Mouse (Mus musculus): ENCODE results near the gene Trit1. TPM values are rescaled to one million over a fixed set of nuclear protein-coding genes. Genes with fewer than 3 reads are reported as not detected.
"Not testable (repeated sequence)": the region's sequence is repeated elsewhere in the genome, so short reads cannot be mapped to it uniquely, and the experiment has no call there.

Trit1 gene
- total and polyA plus RNA-seq, 2 experiments from 2014 or later, result 16.2 to 17.3 TPM

DNA sequence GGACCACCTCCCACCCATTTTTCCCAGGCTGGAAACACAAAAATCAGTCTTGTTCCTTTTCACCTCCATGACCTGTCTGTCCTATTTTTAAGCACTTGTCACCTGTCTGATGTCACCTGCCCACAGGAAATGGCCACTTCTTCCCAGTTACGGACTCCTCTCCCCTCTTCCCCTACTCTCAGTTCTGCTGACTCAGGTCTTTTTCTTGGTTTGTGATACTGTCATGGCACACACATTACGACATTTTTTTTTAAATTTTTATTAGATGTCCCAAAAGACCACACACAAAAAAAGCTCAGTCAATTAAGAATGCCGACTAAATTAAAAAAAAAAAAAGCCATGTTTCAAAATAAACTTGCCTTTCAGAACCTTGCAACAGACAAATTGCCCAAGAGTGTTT, 33.9 kb upstream of the Trit1 start:
- H3K36me3 ChIP-seq (ENCODE audit: insufficient read depth, low read length), result no peaks in the 10 kb centered on the region
- 75% methylated on average over 3 of the region's 3 CpGs for WGBS
- no peak overlapping the region for H3K27ac ChIP-seq (ENCODE audit: low read depth, low read length)
- TF ChIP-seq CTCF (IDR thresholded peaks at IDR 0.05), result no peak
- no peak overlapping the region for H3K9ac ChIP-seq (replicated peaks; ENCODE audit: low read length, poor library complexity, severe bottlenecking)
- ATAC-seq (ENCODE audit: low FRiP score), result no peak
- no peak overlapping the region for H3K4me3 ChIP-seq (ENCODE audit: low read depth, low read length)
- DNase-seq (ENCODE audit: low spot score), result no peak
- no peaks in the 10 kb centered on the region for H3K4me1 ChIP-seq (ENCODE audit: insufficient read depth, low read length)
- H3K27me3 ChIP-seq (ENCODE audit: insufficient read depth, low read length), result no peaks in the 10 kb centered on the region
- no peak overlapping the region for H3K4me2 ChIP-seq (ENCODE audit: low read depth, low read length, poor library complexity, severe bottlenecking)
- no peaks in the 10 kb centered on the region for H3K9me3 ChIP-seq (ENCODE audit: low read length)

- ATAC-seq (ENCODE audit: low FRiP score), result no peak
- Histone ChIP-seq H3K9me3 (ENCODE audit: low read length) (no peaks in the 10 kb centered on the region), H3K4me2 (ENCODE audit: low read depth, low read length, poor library complexity, severe bottlenecking) (peak overlapping the region; percentile 42), H3K36me3 (ENCODE audit: insufficient read depth, low read length) (no peaks in the 10 kb centered on the region), H3K9ac (replicated peaks; ENCODE audit: low read length, poor library complexity, severe bottlenecking) (no peak overlapping the region), H3K4me3 (ENCODE audit: low read depth, low read length) (peak overlapping the region; percentile 2; the same call in 1 of the 2 replicates), H3K4me1 (ENCODE audit: insufficient read depth, low read length) (no peaks in the 10 kb centered on the region), H3K27ac (ENCODE audit: low read depth, low read length) (no peak overlapping the region), H3K27me3 (ENCODE audit: insufficient read depth, low read length) (no peaks in the 10 kb centered on the region)
- WGBS, result 30% methylated on average over 16 of the region's 17 CpGs
- no peak for DNase-seq (ENCODE audit: low spot score)
- TF ChIP-seq CTCF (IDR thresholded peaks at IDR 0.05), result no peak
Observed at GRCm38 (mm10) chr4:122983486-122984261, 32.7 kb upstream of the Trit1 start.

- 34% methylated on average over 8 of the region's 8 CpGs for WGBS
- H3K4me3 ChIP-seq (ENCODE audit: low read depth, low read length), result no peak overlapping the region
- peak; percentile 97 for TF ChIP-seq CTCF (IDR thresholded peaks at IDR 0.05)
- H3K9me3 ChIP-seq (ENCODE audit: low read length), result no peaks in the 10 kb centered on the region
- no peak overlapping the region for H3K4me2 ChIP-seq (ENCODE audit: low read depth, low read length, poor library complexity, severe bottlenecking)
- ATAC-seq (ENCODE audit: low FRiP score), result peak; percentile 91
- no peaks in the 10 kb centered on the region for H3K27me3 ChIP-seq (ENCODE audit: insufficient read depth, low read length)
- no peak overlapping the region for H3K27ac ChIP-seq (ENCODE audit: low read depth, low read length)
- H3K36me3 ChIP-seq (ENCODE audit: insufficient read depth, low read length), result no peaks in the 10 kb centered on the region
- no peaks in the 10 kb centered on the region for H3K4me1 ChIP-seq (ENCODE audit: insufficient read depth, low read length)
- DNase-seq (ENCODE audit: low spot score), result peak; percentile 91
- H3K9ac ChIP-seq (replicated peaks; ENCODE audit: low read length, poor library complexity, severe bottlenecking), result no peak overlapping the region
Observed at GRCm38 (mm10) chr4:122985110-122985509, 31.3 kb upstream of the Trit1 start.

DNA sequence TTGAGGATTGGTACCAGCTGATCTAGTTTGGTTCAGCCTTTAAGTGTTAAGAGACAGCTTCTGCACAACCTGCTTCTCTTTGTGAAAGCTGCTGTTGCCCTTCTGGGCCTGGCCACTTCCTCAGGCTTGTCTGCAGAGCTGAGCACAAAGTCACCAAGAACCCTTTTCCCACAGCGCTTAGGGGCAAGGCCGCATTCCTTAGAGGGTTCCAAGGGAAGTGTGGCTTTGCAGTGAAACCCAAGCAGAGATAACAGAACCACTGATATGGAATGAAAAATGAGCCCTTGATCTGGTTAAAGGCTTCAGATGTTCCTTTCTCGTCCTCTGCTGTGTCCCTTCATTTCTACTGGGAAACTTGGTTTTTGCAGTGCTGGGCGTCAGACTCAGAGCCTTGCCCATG, 29.0 kb upstream of the Trit1 start:
- ATAC-seq (ENCODE audit: low FRiP score) (no peak), DNase-seq (ENCODE audit: low spot score) (no peak)
- TF ChIP-seq CTCF (IDR thresholded peaks at IDR 0.05), result no peak
- Histone ChIP-seq H3K4me1 (ENCODE audit: insufficient read depth, low read length) (no peaks in the 10 kb centered on the region), H3K9ac (replicated peaks; ENCODE audit: low read length, poor library complexity, severe bottlenecking) (no peak overlapping the region), H3K27me3 (ENCODE audit: insufficient read depth, low read length) (no peaks in the 10 kb centered on the region), H3K9me3 (ENCODE audit: low read length) (no peaks in the 10 kb centered on the region), H3K27ac (ENCODE audit: low read depth, low read length) (no peak overlapping the region), H3K36me3 (ENCODE audit: insufficient read depth, low read length) (no peaks in the 10 kb centered on the region), H3K4me2 (ENCODE audit: low read depth, low read length, poor library complexity, severe bottlenecking) (no peak overlapping the region), H3K4me3 (ENCODE audit: low read depth, low read length) (no peak overlapping the region)
- WGBS, result 85% methylated on average over 4 of the region's 4 CpGs

DNA sequence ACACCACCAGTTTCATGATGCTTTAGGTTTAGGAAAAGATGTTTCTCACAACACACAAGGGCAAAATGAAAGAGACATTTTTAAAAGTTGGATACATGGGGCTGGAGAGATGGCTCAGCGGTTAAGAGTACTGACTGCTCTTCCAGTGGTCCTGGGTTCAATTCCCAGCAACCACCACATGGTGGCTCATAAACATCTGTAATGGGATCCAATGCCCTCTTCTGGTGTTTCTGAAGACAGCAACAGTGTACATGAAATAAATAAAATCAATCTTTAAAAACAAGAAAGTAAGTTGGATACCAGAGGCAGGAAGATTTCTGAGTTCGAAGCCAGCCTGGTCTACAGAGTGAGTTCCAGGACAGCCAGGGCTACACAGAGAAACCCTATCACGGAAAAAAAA, 28.4 kb upstream of the Trit1 start:
- H3K4me2 ChIP-seq (ENCODE audit: low read depth, low read length, poor library complexity, severe bottlenecking); H3K4me3 ChIP-seq (ENCODE audit: low read depth, low read length); H3K4me1 ChIP-seq (ENCODE audit: insufficient read depth, low read length); H3K27ac ChIP-seq (ENCODE audit: low read depth, low read length); H3K9ac ChIP-seq (replicated peaks; ENCODE audit: low read length, poor library complexity, severe bottlenecking); H3K27me3 ChIP-seq (ENCODE audit: insufficient read depth, low read length); ATAC-seq (ENCODE audit: low FRiP score); H3K36me3 ChIP-seq (ENCODE audit: insufficient read depth, low read length); H3K9me3 ChIP-seq (ENCODE audit: low read length); DNase-seq (ENCODE audit: low spot score): not testable (repeated sequence)
- peak; percentile 74 for TF ChIP-seq CTCF (IDR thresholded peaks at IDR 0.05)
- 52% methylated on average over 3 of the region's 3 CpGs for WGBS

DNA sequence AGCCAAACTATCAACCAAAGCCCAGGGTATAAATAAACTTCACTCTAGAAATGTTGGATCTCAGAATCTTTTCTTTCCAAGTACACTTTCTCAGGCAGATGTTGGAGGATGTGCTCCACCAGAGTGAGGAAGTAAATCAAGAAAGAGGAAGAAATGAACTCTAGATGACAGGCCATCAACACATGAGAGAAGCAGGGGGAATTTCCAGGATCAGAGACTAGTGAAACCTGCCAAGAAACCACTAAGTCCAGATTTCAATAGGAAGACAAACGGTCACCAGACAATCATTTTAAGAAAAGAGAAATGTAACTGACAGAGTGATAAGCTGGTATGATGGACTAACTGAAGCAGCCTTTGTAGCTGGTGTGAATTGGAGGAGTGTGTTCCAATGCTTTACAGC, 25.2 kb upstream of the Trit1 start:
- Histone ChIP-seq H3K4me2 (ENCODE audit: low read depth, low read length, poor library complexity, severe bottlenecking) (no peak overlapping the region), H3K4me3 (ENCODE audit: low read depth, low read length) (no peak overlapping the region), H3K9ac (replicated peaks; ENCODE audit: low read length, poor library complexity, severe bottlenecking) (no peak overlapping the region), H3K27ac (ENCODE audit: low read depth, low read length) (no peak overlapping the region), H3K9me3 (ENCODE audit: low read length) (no peaks in the 10 kb centered on the region), H3K36me3 (ENCODE audit: insufficient read depth, low read length) (no peaks in the 10 kb centered on the region), H3K27me3 (ENCODE audit: insufficient read depth, low read length) (no peaks in the 10 kb centered on the region), H3K4me1 (ENCODE audit: insufficient read depth, low read length) (no peaks in the 10 kb centered on the region)
- TF ChIP-seq CTCF (IDR thresholded peaks at IDR 0.05), result no peak
- whole genome bisulfite sequencing, result 76% methylated on average over 1 of the region's 1 CpGs
- ATAC-seq (ENCODE audit: low FRiP score) (no peak), DNase-seq (ENCODE audit: low spot score) (no peak)
